Comparison of ENCODE assay signal across 29 mouse cellular contexts in the genomic region with DNA sequence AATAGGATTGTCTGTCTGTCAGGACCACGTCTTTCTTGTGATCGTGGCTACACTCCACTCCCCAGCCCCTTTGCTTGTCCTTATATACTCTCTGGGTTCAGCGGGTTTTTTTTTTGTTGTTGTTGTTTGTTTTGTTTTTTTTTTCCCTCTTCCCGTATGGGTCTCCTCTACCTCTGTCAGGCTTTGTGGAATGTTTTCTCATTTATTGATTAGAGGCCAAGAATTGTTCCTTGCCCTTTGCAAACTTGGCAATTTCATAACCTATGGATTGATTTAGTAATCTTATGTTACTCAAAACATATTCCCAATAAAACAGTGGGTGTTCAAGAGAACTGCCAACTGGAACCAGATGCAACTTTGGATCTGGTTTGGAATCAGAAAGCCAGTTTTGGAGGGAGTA. TPM values are rescaled to one million over a fixed set of nuclear protein-coding genes. Genes with fewer than 3 reads are reported as not detected.
"Had no signal": no experiment of that assay in that cellular context is flagged by ENCODE, and none has a peak within 500 bp of the region (broad histone marks: within the 10 kb centered on the region; RNA-seq: fewer than 3 reads in every experiment).

A gene (minus strand): TSS at position 101 of the 400 bp plus-strand sequence.

RNA-seq across cellular contexts. Expression of the gene that starts here (rescaled TPM):
- total RNA-seq: common myeloid progenitor, adult 5-6 weeks; forebrain, postnatal 0 days; gastrocnemius, adult 18-20 months; gastrocnemius, adult 2 months; gastrocnemius, adult 8-10 months; gastrocnemius, postnatal 10 days; gastrocnemius, postnatal 14 days; gastrocnemius, postnatal 36 days; gastrocnemius, postnatal 4 days; granulocyte monocyte progenitor cell, adult 5-6 weeks; heart, adult 18-20 months; heart, adult 2 months; heart, adult 8-10 months had no signal
- polyA plus RNA-seq: cortical plate, adult 2 months; embryonic facial prominence, embryonic 10.5 days; embryonic facial prominence, embryonic 11.5 days; embryonic facial prominence, embryonic 12.5 days; embryonic facial prominence, embryonic 13.5 days; embryonic facial prominence, embryonic 15.5 days; erythroblast, embryonic 14.5 days; forebrain, embryonic 10.5 days; forebrain, embryonic 11.5 days; forebrain, embryonic 12.5 days; forebrain, embryonic 13.5 days; forebrain, embryonic 14.5 days; forebrain, embryonic 15.5 days; forebrain, embryonic 16.5 days; forebrain, postnatal 0 days; frontal cortex, adult 2 months; gonadal fat pad, adult 2 months; heart, adult 2 months had no signal
